Mouse (Mus musculus) left cerebral cortex, adult 2 months (tissue): ENCODE results near the gene Rpl31. TPM values are rescaled to one million over a fixed set of nuclear protein-coding genes. Genes with fewer than 3 reads are reported as not detected.

Source experiments
- DNase-seq, 2 experiments: peaks; one replicate each; pipeline ENCODE4 v3.0.0; 2021 to 2022; ENCODE audit warnings: low spot score in 2 of 2, mixed read lengths in 1 of 2; ENCODE audit errors: extremely low spot score in 1 of 2
- H3K27ac ChIP-seq: fragments of 200-600 bp; 2 replicates; pipeline ENCODE4 v1.8.1; 2022
- H3K4me3 ChIP-seq: fragments of 200-600 bp; 2 replicates; pipeline ENCODE4 v1.8.1; 2022
- CTCF ChIP-seq: fragments of 200-600 bp; IDR thresholded peaks from 2 replicates; pipeline ENCODE4 v1.8.1; 2022; ENCODE audit warnings: antibody characterized with exemption, mild to moderate bottlenecking, moderate library complexity
- intact Hi-C: fragments of 180-260 bp; cut with DNase I; formaldehyde crosslinking; loops from one replicate; pipeline ENCODE4 v1.15.1; 2025
- total RNA-seq, 2 experiments: library from RNA; stranded (reverse); gene quantifications; 2 replicates each; pipeline ENCODE4 v1.2.3; 2021

The Rpl31 gene
- total RNA-seq, 2 experiments from 2014 or later = 457 to 494 TPM

DNA sequence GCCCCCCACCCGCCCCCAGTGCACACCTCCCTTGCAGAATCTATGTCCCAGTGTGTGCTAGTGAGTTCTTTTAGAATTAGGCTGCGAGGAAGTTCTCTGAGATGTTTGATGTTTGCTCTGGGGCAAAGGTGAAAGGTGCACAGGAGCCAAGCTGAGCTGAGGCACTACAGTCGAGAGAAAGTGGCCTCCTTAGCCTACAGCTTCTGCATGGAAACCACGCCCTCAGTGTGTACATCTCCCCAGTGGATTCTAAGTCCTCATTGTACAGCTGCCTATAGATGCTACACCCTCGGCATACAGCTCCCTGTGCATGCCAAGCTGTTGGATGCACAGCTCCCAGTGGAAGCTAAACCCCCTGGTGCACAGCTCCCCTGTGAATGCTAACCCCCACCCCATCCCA is 28.2 kb upstream of the Rpl31 start:
- Histone ChIP-seq H3K27ac (peak overlapping the region; percentile 82), H3K4me3 (no peak overlapping the region)
- intact Hi-C loops = loop anchor here (5.0 kb wide), 1 partner anchor 242 kb away; no protein-coding TSS in a partner anchor
- no peak for TF ChIP-seq CTCF
- DNase-seq = no peak

GRCm38 (mm10) chr1:39340156-39340555 is 27.5 kb upstream of the Rpl31 start:
- no peak overlapping the region for H3K4me3 ChIP-seq
- DNase-seq = no peak
- intact Hi-C loops = loop anchor here (1.0 to 5.0 kb wide), 4 partner anchors 83 to 339 kb away; no protein-coding TSS in a partner anchor
- no peak overlapping the region; the same call in none of the 2 replicates for H3K27ac ChIP-seq
- TF ChIP-seq CTCF = no peak

DNA sequence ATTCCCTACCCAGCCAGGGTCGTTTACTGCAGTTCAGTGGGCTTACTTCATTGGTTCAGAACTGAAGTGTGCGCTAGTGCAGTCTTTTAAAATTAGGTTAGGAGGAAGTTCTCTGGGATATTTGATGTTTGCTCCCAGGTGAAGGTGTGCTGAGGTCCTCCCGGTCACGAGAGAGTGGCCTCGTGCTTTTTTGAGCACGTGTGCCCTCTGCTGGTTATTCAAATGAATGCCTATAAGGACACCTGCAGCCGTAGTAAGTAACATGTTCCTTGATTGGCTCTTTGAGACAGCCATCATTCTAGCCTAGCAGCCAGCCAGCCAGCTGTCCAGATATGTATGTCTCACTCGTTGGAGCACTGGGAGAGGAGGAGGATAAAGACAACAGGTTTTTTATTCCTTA is 27.0 kb upstream of the Rpl31 start:
- peak in 1 of 2 experiments; percentile 44 for DNase-seq
- no peak overlapping the region for H3K4me3 ChIP-seq
- intact Hi-C loops = loop anchor here (1.0 to 5.0 kb wide), 4 partner anchors 83 to 340 kb away; no protein-coding TSS in a partner anchor
- TF ChIP-seq CTCF = peak; percentile 70
- H3K27ac ChIP-seq = no peak overlapping the region

GRCm38 (mm10) chr1:39341807-39342206 is 25.8 kb upstream of the Rpl31 start:
- Histone ChIP-seq H3K4me3 (no peak overlapping the region), H3K27ac (no peak overlapping the region)
- TF ChIP-seq CTCF = no peak
- no peak for DNase-seq
- intact Hi-C loops = loop anchor here (2.0 to 5.0 kb wide), 3 partner anchors 85 to 341 kb away; no protein-coding TSS in a partner anchor

GRCm38 (mm10) chr1:39343242-39343641 is 24.4 kb upstream of the Rpl31 start:
- Histone ChIP-seq H3K27ac (no peak overlapping the region), H3K4me3 (no peak overlapping the region)
- no peak for DNase-seq
- TF ChIP-seq CTCF = no peak; the same call in 1 of the 2 replicates
- intact Hi-C loops = loop anchor here (5.0 kb wide), 2 partner anchors 86 to 146 kb away; no protein-coding TSS in a partner anchor

- no peak overlapping the region for H3K4me3 ChIP-seq
- intact Hi-C loops = loop anchor here (5.0 kb wide), 2 partner anchors 88 to 148 kb away; no protein-coding TSS in a partner anchor
- no peak for DNase-seq
- TF ChIP-seq CTCF = peak; percentile 44
- H3K27ac ChIP-seq = no peak overlapping the region
These were observed 22.6 kb upstream of the Rpl31 start for GRCm38 (mm10) chr1:39344981-39345600.

- H3K4me3 ChIP-seq = no peak overlapping the region
- peak overlapping the region; percentile 57 for H3K27ac ChIP-seq
- TF ChIP-seq CTCF = no peak
- intact Hi-C loops = no loop called here
- peak in 1 of 2 experiments; percentile 56 for DNase-seq
These were observed 18.6 kb upstream of the Rpl31 start for GRCm38 (mm10) chr1:39349001-39349400.

DNA sequence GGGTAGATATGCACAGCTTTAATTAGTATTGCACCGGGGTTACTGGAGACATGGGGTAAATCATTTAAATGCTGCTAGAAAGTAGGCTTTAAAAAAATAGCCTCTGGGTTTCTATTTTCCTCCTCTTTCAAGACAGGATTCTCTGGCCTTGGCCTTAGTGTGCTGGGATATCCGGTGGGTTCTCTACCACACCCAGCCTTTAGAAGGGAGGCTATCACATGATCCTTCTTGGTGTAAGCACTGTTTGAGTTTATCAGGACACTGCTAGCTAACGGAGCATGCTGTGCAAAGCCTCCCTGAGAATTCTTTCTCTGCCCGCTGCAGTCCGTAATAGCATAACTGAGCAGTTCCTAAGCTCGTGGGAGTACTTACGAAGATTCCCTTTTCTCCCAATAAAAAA is 18.2 kb upstream of the Rpl31 start:
- TF ChIP-seq CTCF = no peak
- Histone ChIP-seq H3K27ac (peak overlapping the region; percentile 55), H3K4me3 (no peak overlapping the region)
- intact Hi-C loops = no loop called here
- DNase-seq = no peak

GRCm38 (mm10) chr1:39361754-39362514 is 5.7 kb upstream of the Rpl31 start:
- no peak for DNase-seq
- no peak; the same call in 1 of the 2 replicates for TF ChIP-seq CTCF
- Histone ChIP-seq H3K4me3 (no peak overlapping the region), H3K27ac (no peak overlapping the region)
- intact Hi-C loops = no loop called here

GRCm38 (mm10) chr1:39362515-39362893 is 5.1 kb upstream of the Rpl31 start:
- H3K27ac ChIP-seq = no peak overlapping the region
- TF ChIP-seq CTCF = no peak
- no peak overlapping the region for H3K4me3 ChIP-seq
- intact Hi-C loops = no loop called here
- no peak for DNase-seq

DNA sequence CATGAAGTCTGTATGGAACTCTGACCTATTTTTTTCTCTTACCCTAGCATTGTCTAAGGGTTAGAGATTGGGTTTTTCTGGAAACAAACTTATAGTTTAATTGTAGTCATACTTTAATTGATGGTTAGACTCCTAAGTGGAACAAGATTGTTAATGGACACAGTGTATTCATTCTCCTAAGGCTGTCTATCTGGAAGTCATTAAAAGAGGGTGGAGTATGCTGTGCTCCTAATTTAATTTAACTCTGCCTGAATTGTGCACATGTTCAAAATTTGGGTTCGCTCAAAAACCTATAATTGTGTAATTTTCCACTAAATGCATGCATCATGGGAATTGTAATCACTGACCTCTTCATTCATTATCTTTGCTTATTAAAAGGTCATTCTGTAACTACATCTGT is 2.1 kb upstream of the Rpl31 start:
- Histone ChIP-seq H3K4me3 (no peak overlapping the region), H3K27ac (no peak overlapping the region)
- TF ChIP-seq CTCF = no peak
- intact Hi-C loops = no loop called here
- no peak for DNase-seq

GRCm38 (mm10) chr1:39367045-39367444 is 597 bp upstream of the Rpl31 start:
- peak overlapping the region; percentile 60 for H3K4me3 ChIP-seq
- no peak for DNase-seq
- intact Hi-C loops = no loop called here
- peak overlapping the region; percentile 84 for H3K27ac ChIP-seq
- TF ChIP-seq CTCF = no peak
